Mouse (Mus musculus) skeletal muscle tissue, adult 2 months (tissue): ENCODE results near the gene Btbd2.
"Not testable (repeated sequence)": the region's sequence is repeated elsewhere in the genome, so short reads cannot be mapped to it uniquely, and the experiment has no call there.

Experiments
- DNase-seq: peaks from one replicate; pipeline ENCODE4 v3.0.0-alpha.2; 2012; ENCODE audit warnings: low read depth, low spot score

Btbd2 gene

DNA sequence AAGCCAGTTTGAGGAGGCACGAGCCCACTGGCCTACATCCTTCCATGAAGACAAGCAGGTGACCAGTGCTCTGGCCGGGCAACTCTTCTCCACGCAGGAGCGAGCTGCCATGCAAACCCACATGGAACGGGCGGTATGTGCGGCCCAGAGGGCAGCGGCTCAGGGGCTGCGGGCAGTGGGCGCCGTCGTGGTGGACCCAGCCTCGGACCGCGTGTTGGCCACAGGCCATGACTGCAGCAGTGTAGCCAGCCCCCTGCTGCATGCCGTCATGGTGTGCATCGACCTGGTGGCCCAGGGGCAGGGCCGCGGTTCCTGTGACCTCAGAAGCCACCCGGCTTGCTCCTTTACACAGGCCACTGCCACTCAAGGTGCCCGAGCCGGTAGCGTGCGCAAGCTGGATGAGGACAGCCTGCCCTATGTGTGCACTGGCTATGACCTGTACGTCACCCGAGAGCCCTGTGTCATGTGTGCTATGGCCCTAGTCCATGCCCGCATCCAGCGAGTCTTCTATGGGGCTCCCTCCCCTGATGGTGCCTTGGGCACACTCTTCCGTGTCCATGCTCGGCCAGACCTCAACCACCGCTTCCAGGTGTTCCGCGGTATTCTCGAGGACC lies 50.0 kb downstream of the Btbd2 start:
- no peak for DNase-seq

- no peak for DNase-seq
Measured at GRCm38 (mm10) chr10:80606306-80606705, 50.6 kb downstream of the Btbd2 start.

DNA sequence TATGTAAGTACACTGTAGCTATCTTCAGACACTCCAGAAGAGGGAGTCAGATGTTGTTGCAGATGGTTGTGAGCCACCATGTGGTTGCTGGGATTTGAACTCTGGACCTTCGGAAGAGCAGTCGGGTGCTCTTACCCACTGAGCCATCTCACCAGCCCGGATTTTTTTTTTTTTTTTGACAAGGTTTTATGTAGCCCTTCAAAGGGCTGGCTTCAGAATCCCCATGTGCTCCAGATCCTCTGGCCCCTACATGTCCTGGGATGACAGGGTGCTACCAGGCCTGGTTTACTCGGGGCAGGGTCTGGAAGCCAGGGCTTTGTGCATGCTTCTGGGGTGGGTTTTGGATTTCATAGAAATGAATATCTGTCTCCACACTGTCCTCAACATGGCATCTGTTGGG lies 51.1 kb downstream of the Btbd2 start, which contains the start of gene Gm49322:
TSS of gene Gm49322 (plus strand) at position 301 of the 400 bp plus-strand sequence.
- DNase-seq, result not testable (repeated sequence)

- DNase-seq, result no peak
Measured at GRCm38 (mm10) chr10:80604988-80605387, 51.9 kb downstream of the Btbd2 start.

DNA sequence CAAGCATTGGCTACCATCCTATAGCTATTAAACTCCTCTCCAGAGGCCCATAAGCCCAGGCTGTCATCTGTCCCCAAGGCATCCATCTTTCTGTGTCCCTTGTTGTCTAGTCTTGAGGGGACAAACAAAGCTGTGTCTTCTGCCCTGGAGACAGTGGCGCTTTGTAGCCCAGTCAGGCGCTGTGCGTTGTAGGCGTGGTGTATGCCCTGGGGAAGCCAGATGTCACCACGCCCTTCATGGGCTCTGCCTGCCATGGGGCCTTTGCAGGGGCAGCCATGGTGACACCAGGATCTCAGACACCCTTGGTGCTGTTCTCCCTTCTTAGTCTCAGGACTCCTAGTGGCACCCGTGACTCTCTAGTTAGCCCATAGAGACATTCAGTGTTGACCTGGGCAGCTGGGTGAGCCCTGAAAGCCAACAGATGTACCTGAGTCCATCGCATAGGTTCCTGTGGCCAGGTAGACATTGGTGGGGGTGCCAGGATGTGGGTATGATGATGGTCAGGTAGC lies 52.8 kb downstream of the Btbd2 start:
- DNase-seq, result no peak

DNA sequence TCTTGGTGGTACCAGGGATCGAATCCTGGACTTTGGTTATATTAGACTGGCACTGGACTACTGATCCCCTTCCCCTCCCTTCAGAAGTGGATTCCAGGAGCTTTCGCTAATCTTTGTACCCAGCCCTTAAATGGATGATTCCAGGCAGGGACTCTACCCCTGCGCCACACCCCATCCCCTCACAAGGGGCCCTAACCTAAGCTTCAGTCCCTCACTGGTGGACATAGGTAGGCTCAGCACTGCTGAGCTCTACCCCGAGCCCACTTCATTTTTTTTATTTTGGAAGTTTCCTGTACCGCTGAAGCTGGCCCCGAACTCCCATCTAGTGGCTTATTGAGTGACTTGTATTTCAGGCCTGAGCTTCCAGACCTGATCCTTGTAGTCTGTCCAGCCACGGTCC lies 53.5 kb downstream of the Btbd2 start:
- DNase-seq, result no peak

DNA sequence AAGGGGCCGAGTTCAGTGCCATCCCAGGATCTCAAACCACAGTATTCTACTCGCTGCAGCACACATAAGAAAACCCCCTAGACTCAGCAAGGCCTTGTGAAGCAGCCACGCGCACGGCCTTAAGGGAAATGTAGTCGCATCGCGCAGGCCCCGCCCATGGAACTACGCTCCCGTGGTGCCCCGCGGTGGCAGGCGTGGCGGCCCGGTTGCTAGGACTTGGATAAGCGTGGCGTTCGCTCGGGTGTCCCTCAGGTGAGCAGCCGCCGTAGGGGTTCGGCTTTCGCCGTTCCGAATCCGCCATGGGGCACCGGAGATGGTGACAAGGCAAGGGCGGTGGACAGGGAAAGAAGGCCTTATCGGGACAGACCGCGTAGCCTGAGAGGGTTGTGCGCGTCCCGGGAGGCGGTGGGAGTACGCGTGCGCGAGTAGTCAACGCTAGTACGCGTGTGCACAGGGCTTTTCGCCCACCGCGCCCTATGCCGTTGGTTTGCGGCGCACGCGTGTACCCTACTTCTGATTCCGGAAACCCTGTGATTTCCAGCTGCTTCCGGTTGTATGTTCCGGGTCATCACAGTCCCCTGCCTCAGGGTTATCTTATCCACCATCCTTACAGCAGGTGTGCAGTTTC lies 54.1 kb downstream of the Btbd2 start, which contains the start of the genes Scamp4 and Adat3:
TSS of gene Scamp4 (plus strand) at position 175 of the 628 bp plus-strand sequence.
TSS of gene Adat3 (plus strand) at position 183 of the 628 bp plus-strand sequence.
- DNase-seq, result peak; percentile 88

GRCm38 (mm10) chr10:80596318-80596717 lies 60.6 kb downstream of the Btbd2 start:
- DNase-seq, result no peak
